In genomic region chr4:152325574-152326411, GRCm38 (mm10) we compare ENCODE assay signal across 8 mouse cellular contexts. TPM values are rescaled to one million over a fixed set of nuclear protein-coding genes. Genes with fewer than 3 reads are reported as not detected.
DNase-seq lines count a peak whose midpoint lies in the region; ATAC-seq and TF ChIP-seq lines count a peak whose summit lies in the region.

Gene Rpl22, plus strand, starts transcription at chr4:152325742.

- DNase-seq in gastrocnemius, adult 8-10 months (ENCODE audit: low spot score in 2 of 2) = peak; percentile 87 to 93
- DNase-seq in hindlimb bud, embryonic 11.5 days (ENCODE audit: extremely low spot score, low read depth, low spot score) = peak; percentile 97
- DNase-seq in left cerebral cortex, adult 8-10 months (ENCODE audit: low spot score in 2 of 2) = peak; percentile 86 to 95
- DNase-seq in right cerebral cortex, postnatal 10 days (ENCODE audit: low spot score in 2 of 2) = peak; percentile 97 to 98
- peak; percentile 79 for DNase-seq in urinary bladder, postnatal 25 days (ENCODE audit: low spot score)

- H3K4me1 ChIP-seq in cortical plate, adult 2 months (ENCODE audit: control insufficient read depth, insufficient read depth, low read length) = peaks cover 4% of the 10 kb centered on the region; the same call in 1 of the 2 replicates
- peaks cover 59% of the 10 kb centered on the region for H3K4me1 ChIP-seq in megakaryocyte, embryonic 14.5 days

- H3K27ac ChIP-seq in cortical plate, adult 2 months (ENCODE audit: insufficient read depth, low read length) = no peak within 1 kb of the TSS

- TF ChIP-seq POLR2A in cortical plate, adult 2 months (IDR thresholded peaks at IDR 0.05; ENCODE audit: extremely low read depth, insufficient read depth, low read length) = peak; percentile 74

- peak; percentile 98 for ATAC-seq in activated CD4-positive, CD25-positive, alpha-beta regulatory T cell, adult 4 months

- H3K9me3 ChIP-seq in megakaryocyte, embryonic 14.5 days = no peaks in the 10 kb centered on the region

- TF ChIP-seq CTCF in cortical plate, adult 2 months (IDR thresholded peaks at IDR 0.05; ENCODE audit: extremely low read depth, insufficient read depth, low read length) = no peak

- H3K4me3 ChIP-seq in cortical plate, adult 2 months (ENCODE audit: insufficient read depth, low read length) = peak within 1 kb of the TSS; percentile 46
- H3K4me3 ChIP-seq in megakaryocyte, embryonic 14.5 days (replicated peaks) = peak within 1 kb of the TSS; percentile 97

- H3K27me3 ChIP-seq in megakaryocyte, embryonic 14.5 days (replicated peaks) = peaks cover 7% of the 10 kb centered on the region

- peaks cover 32% of the 10 kb centered on the region for H3K36me3 ChIP-seq in megakaryocyte, embryonic 14.5 days (replicated peaks; ENCODE audit: low read length)

RNA-seq across cellular contexts. Expression of gene Rpl22, which starts in this region (rescaled TPM):
- polyA plus RNA-seq in activated CD4-positive, CD25-positive, alpha-beta regulatory T cell, adult 4 months (2017; shearing (Covaris generic)) = 1,000 to 10,000 TPM; 1,059 to 1,071 TPM
- polyA plus RNA-seq in cortical plate, adult 2 months (2012; rRNA removed) = 201 and 216 TPM in 2 replicates
- total RNA-seq in gastrocnemius, adult 8-10 months (2022) = 100 to 1,000 TPM; 195 to 290 (median 232) TPM
- 100 to 1,000 TPM; 153 to 206 (median 187) TPM for total RNA-seq in left cerebral cortex, adult 8-10 months (2022)
- 2.6 and 82.5 TPM in 2 replicates for polyA plus RNA-seq in megakaryocyte, embryonic 14.5 days (2012; ENCODE audit: insufficient read depth, low replicate concordance)
